Mouse (Mus musculus) ES-E14 (cell line): Measurements from ENCODE around the gene Ran. TPM values are rescaled to one million over a fixed set of nuclear protein-coding genes. Genes with fewer than 3 reads are reported as not detected.

Source experiments
- DNase-seq: peaks from one replicate; pipeline ENCODE4 v3.0.0-alpha.2; 2013; ENCODE audit warnings: low read depth, low spot score
- H3K27ac ChIP-seq: 2 replicates; pipeline ENCODE4 v1.5.1; 2012; ENCODE audit warnings: low read depth, mild to moderate bottlenecking, low read length, moderate library complexity, mixed read lengths; ENCODE audit not compliant: poor library complexity, insufficient read depth, severe bottlenecking
- H3K36me3 ChIP-seq: 2 replicates; pipeline ENCODE4 v1.6.1; 2012; ENCODE audit warnings: mild to moderate bottlenecking, low read length, moderate library complexity, mixed read lengths; ENCODE audit not compliant: control insufficient read depth, poor library complexity, insufficient read depth, severe bottlenecking
- H3K4me1 ChIP-seq, 2 experiments: fragments of 150-350 bp in 1 of 2; sonication (generic) in 1 of 2; 2 replicates each; pipeline ENCODE4 v1.6.1; 2012; ENCODE audit warnings: low read length in 2 of 2, mild to moderate bottlenecking in 1 of 2, mixed read lengths in 1 of 2; ENCODE audit not compliant: control insufficient read depth in 2 of 2, insufficient read depth in 2 of 2, poor library complexity in 1 of 2
- H3K4me3 ChIP-seq, 2 experiments: fragments of 150-350 bp in 1 of 2; sonication (generic) in 1 of 2; 2 replicates each; pipeline ENCODE4 v1.5.1; 2012; ENCODE audit warnings: low read length in 2 of 2, low read depth in 1 of 2, mild to moderate bottlenecking in 1 of 2, mixed read lengths in 1 of 2; ENCODE audit not compliant: insufficient read depth in 1 of 2, poor library complexity in 1 of 2, severe bottlenecking in 1 of 2
- H3K9ac ChIP-seq: 2 replicates; pipeline ENCODE4 v1.6.1; 2012; ENCODE audit warnings: low read depth, mild to moderate bottlenecking, low read length, mixed read lengths; ENCODE audit not compliant: poor library complexity, insufficient read depth, severe bottlenecking
- H3K9me3 ChIP-seq: fragments of 150-350 bp; sonication (generic); 2 replicates; pipeline ENCODE4 v1.6.1; 2012; ENCODE audit warnings: low read depth, mild to moderate bottlenecking, low read length; ENCODE audit not compliant: control insufficient read depth, insufficient read depth
- CHD2 ChIP-seq: IDR thresholded peaks from 2 replicates; pipeline ENCODE4 v1.6.1; 2014; ENCODE audit warnings: mild to moderate bottlenecking, low read depth, low read length, inconsistent platforms
- HCFC1 ChIP-seq: IDR thresholded peaks from 2 replicates; pipeline ENCODE4 v1.6.1; 2012; ENCODE audit warnings: low read length, inconsistent platforms, borderline replicate concordance; ENCODE audit not compliant: insufficient read depth
- MAFK ChIP-seq: IDR thresholded peaks from 2 replicates; pipeline ENCODE4 v1.6.1; 2014; ENCODE audit warnings: mild to moderate bottlenecking, low read depth, low read length, inconsistent platforms; ENCODE audit not compliant: insufficient read depth
- ZC3H11A ChIP-seq: IDR thresholded peaks from 2 replicates; pipeline ENCODE4 v1.6.1; 2012; ENCODE audit warnings: low read depth, mild to moderate bottlenecking, inconsistent platforms, low read length, borderline replicate concordance
- ZNF384 ChIP-seq: IDR thresholded peaks from 2 replicates; pipeline ENCODE4 v1.6.1; 2012; ENCODE audit warnings: low read depth, low read length, inconsistent platforms
- in situ Hi-C, 2 experiments: fragments of 600-800 bp; cut with MboI; formaldehyde crosslinking; loops; one replicate each; pipeline ENCODE4 v1.15.1; 2025; ENCODE audit warnings: low sequenced_read_pairs in 2 of 2, inconsistent platforms in 1 of 2; ENCODE audit not compliant: unreplicated experiment in 2 of 2
- total RNA-seq: library from RNA; depleted of rRNA; stranded (reverse); fragments of 300-350 nt; gene quantifications from 2 replicates; pipeline ENCODE4 v1.2.3, GENCODE M21; 2012

Gene Ran
- total RNA-seq, 1 experiment, result 877 TPM

- Histone ChIP-seq H3K9ac (no peak overlapping the region), H3K36me3 (no peaks in the 10 kb centered on the region), H3K4me1 (peaks cover 0 to 3% of the 10 kb centered on the region in 2 experiments; a peak in 1 of 4 replicates), H3K27ac (no peak overlapping the region), H3K9me3 (no peaks in the 10 kb centered on the region), H3K4me3 (no peak overlapping the region)
- in situ Hi-C loops, result no loop called here
- no peak for TF ChIP-seq MAFK
- TF ChIP-seq HCFC1, result no peak
- no peak for TF ChIP-seq ZC3H11A
- no peak for TF ChIP-seq CHD2
- TF ChIP-seq ZNF384, result no peak
- no peak for DNase-seq
Measured at GRCm38 (mm10) chr5:128978957-128979356, 40.9 kb upstream of the Ran start.

- no peak overlapping the region for H3K4me3 ChIP-seq
- peaks cover 0 to 3% of the 10 kb centered on the region in 2 experiments; a peak in 1 of 4 replicates for H3K4me1 ChIP-seq
- TF ChIP-seq CHD2, result no peak
- TF ChIP-seq HCFC1, result no peak
- no peak for TF ChIP-seq ZNF384
- TF ChIP-seq MAFK, result no peak
- TF ChIP-seq ZC3H11A, result no peak
- no peak overlapping the region for H3K27ac ChIP-seq
- no peaks in the 10 kb centered on the region for H3K9me3 ChIP-seq
- in situ Hi-C loops, result no loop called here
- no peak overlapping the region for H3K9ac ChIP-seq
- DNase-seq, result no peak
- H3K36me3 ChIP-seq, result no peaks in the 10 kb centered on the region
Measured at GRCm38 (mm10) chr5:128980857-128981256, 39.0 kb upstream of the Ran start.

- in situ Hi-C loops, result no loop called here
- Histone ChIP-seq H3K4me3 (no peak overlapping the region), H3K9me3 (no peaks in the 10 kb centered on the region), H3K4me1 (no peaks in the 10 kb centered on the region; a peak in 1 of 4 replicates), H3K36me3 (no peaks in the 10 kb centered on the region), H3K9ac (no peak overlapping the region), H3K27ac (no peak overlapping the region)
- peak; percentile 70 for DNase-seq
- TF ChIP-seq ZC3H11A, result no peak
- TF ChIP-seq ZNF384, result no peak
- no peak for TF ChIP-seq CHD2
- no peak for TF ChIP-seq HCFC1
- no peak for TF ChIP-seq MAFK
Measured at GRCm38 (mm10) chr5:128981607-128982006, 38.3 kb upstream of the Ran start.

GRCm38 (mm10) chr5:128984536-128984935, 35.3 kb upstream of the Ran start:
- Histone ChIP-seq H3K4me1 (no peaks in the 10 kb centered on the region; a peak in 1 of 4 replicates), H3K9me3 (no peaks in the 10 kb centered on the region), H3K27ac (no peak overlapping the region), H3K36me3 (no peaks in the 10 kb centered on the region), H3K9ac (no peak overlapping the region), H3K4me3 (no peak overlapping the region)
- TF ChIP-seq ZC3H11A (no peak), MAFK (no peak), ZNF384 (no peak), HCFC1 (no peak), CHD2 (no peak)
- DNase-seq, result no peak
- in situ Hi-C loops, result no loop called here

GRCm38 (mm10) chr5:128985946-128986345, 33.9 kb upstream of the Ran start:
- no peaks in the 10 kb centered on the region; a peak in 1 of 4 replicates for H3K4me1 ChIP-seq
- DNase-seq, result no peak
- H3K9me3 ChIP-seq, result no peaks in the 10 kb centered on the region
- no peak overlapping the region for H3K4me3 ChIP-seq
- H3K36me3 ChIP-seq, result no peaks in the 10 kb centered on the region
- no peak overlapping the region for H3K9ac ChIP-seq
- H3K27ac ChIP-seq, result no peak overlapping the region
- no peak for TF ChIP-seq ZNF384
- no peak for TF ChIP-seq ZC3H11A
- TF ChIP-seq CHD2, result no peak
- TF ChIP-seq HCFC1, result no peak
- TF ChIP-seq MAFK, result no peak
- in situ Hi-C loops, result no loop called here
